Mouse (Mus musculus) hindbrain, embryonic 16.5 days (tissue): ENCODE data around the gene Ccdc28a. TPM values are rescaled to one million over a fixed set of nuclear protein-coding genes. Genes with fewer than 3 reads are reported as not detected.

Experiments used
- ATAC-seq: fragments of 200-750 bp; cut with Nextera tagmentation; 2 replicates; pipeline ENCODE4 v1.8.0; 2017; ENCODE audit warnings: moderate TSS enrichment, moderate library complexity
- H3K27ac ChIP-seq: fragments of 300-500 bp; sonication (generic); 2 replicates; pipeline ENCODE4 v1.5.1; 2014; ENCODE audit warnings: low read depth, mild to moderate bottlenecking, control low read depth, low read length, moderate library complexity
- H3K27me3 ChIP-seq: fragments of 300-500 bp; sonication (generic); replicated peaks from 2 replicates; pipeline ENCODE4 v1.6.1; 2014; ENCODE audit warnings: low read length; ENCODE audit not compliant: control insufficient read depth, insufficient read depth
- H3K36me3 ChIP-seq: fragments of 300-500 bp; sonication (generic); 2 replicates; pipeline ENCODE4 v1.6.1; 2014; ENCODE audit warnings: mild to moderate bottlenecking, low read length, moderate library complexity, mixed read lengths; ENCODE audit not compliant: control insufficient read depth, insufficient read depth
- H3K4me1 ChIP-seq: fragments of 300-500 bp; sonication (generic); 2 replicates; pipeline ENCODE4 v1.6.1; 2014; ENCODE audit warnings: low read depth, low read length; ENCODE audit not compliant: control insufficient read depth, insufficient read depth
- H3K4me2 ChIP-seq: fragments of 300-500 bp; sonication (generic); 2 replicates; pipeline ENCODE4 v1.6.1; 2014; ENCODE audit warnings: mild to moderate bottlenecking, low read length, control low read depth, moderate library complexity
- H3K4me3 ChIP-seq: fragments of 300-500 bp; sonication (generic); 2 replicates; pipeline ENCODE4 v1.5.1; 2014; ENCODE audit warnings: mild to moderate bottlenecking, low read length, control low read depth, moderate library complexity
- H3K9ac ChIP-seq: fragments of 300-500 bp; sonication (generic); 2 replicates; pipeline ENCODE4 v1.6.1; 2014; ENCODE audit warnings: low read depth, mild to moderate bottlenecking, control low read depth, low read length, moderate library complexity
- H3K9me3 ChIP-seq: fragments of 300-500 bp; sonication (generic); 2 replicates; pipeline ENCODE4 v1.6.1; 2014; ENCODE audit warnings: mild to moderate bottlenecking, low read length, moderate library complexity; ENCODE audit not compliant: control insufficient read depth
- WGBS: fragments of 180-500 bp; shearing (Covaris S2); extraction: QIAGEN DNeasy Blood & Tissue Kit; methylation state at CpG from one replicate; pipeline ENCODE4 v1.1.7; 2014; 5-methylcytosine and 5-hydroxymethylcytosine counted together
- polyA plus RNA-seq: library from polyadenylated mRNA; unstranded; fragments of >200 nt; fragmentation: Nextera tagmentation; extraction: Ambion mirVana; gene quantifications from 2 replicates; pipeline ENCODE4 v1.2.1, GENCODE M21; 2015

Gene Ccdc28a
- polyA plus RNA-seq, 1 experiment from 2014 or later = 6.3 TPM

GRCm38 (mm10) chr10:18224386-18224785 lies 10.4 kb downstream of the Ccdc28a start:
- Histone ChIP-seq H3K27ac (no peak overlapping the region), H3K36me3 (no peaks in the 10 kb centered on the region), H3K4me3 (no peak overlapping the region), H3K4me1 (no peaks in the 10 kb centered on the region), H3K9ac (no peak overlapping the region), H3K9me3 (no peaks in the 10 kb centered on the region), H3K27me3 (no peaks in the 10 kb centered on the region), H3K4me2 (no peak overlapping the region)
- 90% methylated on average over 3 of the region's 3 CpGs for WGBS
- ATAC-seq = no peak

GRCm38 (mm10) chr10:18219351-18219750 lies 15.4 kb downstream of the Ccdc28a start:
- Histone ChIP-seq H3K4me2 (no peak overlapping the region), H3K9ac (no peak overlapping the region), H3K9me3 (no peaks in the 10 kb centered on the region), H3K4me3 (no peak overlapping the region), H3K4me1 (no peaks in the 10 kb centered on the region), H3K27ac (no peak overlapping the region), H3K27me3 (no peaks in the 10 kb centered on the region), H3K36me3 (no peaks in the 10 kb centered on the region)
- ATAC-seq = no peak
- 87% methylated on average over 10 of the region's 10 CpGs for WGBS

- Histone ChIP-seq H3K4me3 (no peak overlapping the region), H3K27ac (no peak overlapping the region), H3K4me1 (no peaks in the 10 kb centered on the region), H3K9ac (no peak overlapping the region), H3K9me3 (no peaks in the 10 kb centered on the region), H3K36me3 (no peaks in the 10 kb centered on the region), H3K27me3 (no peaks in the 10 kb centered on the region), H3K4me2 (no peak overlapping the region)
- WGBS = 83% methylated on average over 5 of the region's 5 CpGs
- no peak for ATAC-seq
Measured at GRCm38 (mm10) chr10:18214124-18214523, 20.7 kb downstream of the Ccdc28a start.

- Histone ChIP-seq H3K27ac (no peak overlapping the region), H3K4me3 (no peak overlapping the region), H3K36me3 (no peaks in the 10 kb centered on the region), H3K4me1 (no peaks in the 10 kb centered on the region), H3K9me3 (no peaks in the 10 kb centered on the region), H3K9ac (no peak overlapping the region), H3K27me3 (no peaks in the 10 kb centered on the region), H3K4me2 (no peak overlapping the region)
- WGBS = 81% methylated on average over 4 of the region's 4 CpGs
- no peak for ATAC-seq
Measured at GRCm38 (mm10) chr10:18213373-18213772, 21.4 kb downstream of the Ccdc28a start.

GRCm38 (mm10) chr10:18210726-18211125 lies 24.1 kb downstream of the Ccdc28a start, which contains the start of gene Ect2l:
Ect2l (minus strand) TSS chr10:18210890.
- WGBS = 16% methylated on average over 11 of the region's 11 CpGs
- H3K4me1 ChIP-seq = no peaks in the 10 kb centered on the region
- no peak within 1 kb of the TSS for H3K4me3 ChIP-seq
- H3K4me2 ChIP-seq = 0 out of 2 replicates have a peak within 1 kb of the TSS, but pooled peaks have one; percentile 14
- no peak within 1 kb of the TSS for H3K27ac ChIP-seq
- no peaks in the 10 kb centered on the region for H3K36me3 ChIP-seq
- H3K9ac ChIP-seq = no peak within 1 kb of the TSS
- no peaks in the 10 kb centered on the region for H3K9me3 ChIP-seq
- no peaks in the 10 kb centered on the region for H3K27me3 ChIP-seq
- peak; percentile 48; the same call in 1 of the 2 replicates for ATAC-seq

GRCm38 (mm10) chr10:18210119-18210518 lies 24.7 kb downstream of the Ccdc28a start:
- no peaks in the 10 kb centered on the region for H3K36me3 ChIP-seq
- no peak overlapping the region for H3K4me3 ChIP-seq
- H3K27me3 ChIP-seq = no peaks in the 10 kb centered on the region
- H3K4me1 ChIP-seq = no peaks in the 10 kb centered on the region
- no peak overlapping the region for H3K27ac ChIP-seq
- H3K4me2 ChIP-seq = no peak overlapping the region
- no peaks in the 10 kb centered on the region for H3K9me3 ChIP-seq
- H3K9ac ChIP-seq = no peak overlapping the region
- ATAC-seq = no peak
- WGBS = 82% methylated on average over 6 of the region's 6 CpGs

GRCm38 (mm10) chr10:18204067-18204466 lies 30.7 kb downstream of the Ccdc28a start:
- H3K9me3 ChIP-seq = no peaks in the 10 kb centered on the region
- no peaks in the 10 kb centered on the region for H3K4me1 ChIP-seq
- H3K4me3 ChIP-seq = no peak overlapping the region
- 11% methylated on average over 7 of the region's 7 CpGs for WGBS
- H3K9ac ChIP-seq = no peak overlapping the region
- H3K27ac ChIP-seq = no peak overlapping the region
- H3K4me2 ChIP-seq = no peak overlapping the region
- no peaks in the 10 kb centered on the region for H3K36me3 ChIP-seq
- no peaks in the 10 kb centered on the region for H3K27me3 ChIP-seq
- ATAC-seq = no peak

GRCm38 (mm10) chr10:18202401-18202800 lies 32.4 kb downstream of the Ccdc28a start:
- Histone ChIP-seq H3K4me3 (no peak overlapping the region), H3K9me3 (no peaks in the 10 kb centered on the region), H3K27me3 (no peaks in the 10 kb centered on the region), H3K27ac (no peak overlapping the region), H3K4me2 (no peak overlapping the region), H3K9ac (no peak overlapping the region), H3K4me1 (no peaks in the 10 kb centered on the region), H3K36me3 (no peaks in the 10 kb centered on the region)
- WGBS = 90% methylated on average over 3 of the region's 3 CpGs
- no peak for ATAC-seq

- WGBS = 56% methylated on average over 9 of the region's 9 CpGs
- no peak overlapping the region for H3K9ac ChIP-seq
- H3K36me3 ChIP-seq = no peaks in the 10 kb centered on the region
- no peak overlapping the region for H3K4me3 ChIP-seq
- ATAC-seq = no peak
- no peaks in the 10 kb centered on the region for H3K4me1 ChIP-seq
- H3K27ac ChIP-seq = no peak overlapping the region
- H3K27me3 ChIP-seq = no peaks in the 10 kb centered on the region
- no peaks in the 10 kb centered on the region for H3K9me3 ChIP-seq
- no peak overlapping the region for H3K4me2 ChIP-seq
Measured at GRCm38 (mm10) chr10:18200656-18201055, 34.1 kb downstream of the Ccdc28a start.

- Histone ChIP-seq H3K4me1 (no peaks in the 10 kb centered on the region), H3K36me3 (no peaks in the 10 kb centered on the region), H3K9me3 (no peaks in the 10 kb centered on the region), H3K4me3 (no peak overlapping the region), H3K27ac (no peak overlapping the region), H3K4me2 (no peak overlapping the region), H3K9ac (no peak overlapping the region), H3K27me3 (no peaks in the 10 kb centered on the region)
- WGBS = 78% methylated on average over 4 of the region's 4 CpGs
- ATAC-seq = no peak
Measured at GRCm38 (mm10) chr10:18199919-18200318, 34.9 kb downstream of the Ccdc28a start.
